Comparison of ENCODE assay signal across 8 mouse cellular contexts in the genomic region with DNA sequence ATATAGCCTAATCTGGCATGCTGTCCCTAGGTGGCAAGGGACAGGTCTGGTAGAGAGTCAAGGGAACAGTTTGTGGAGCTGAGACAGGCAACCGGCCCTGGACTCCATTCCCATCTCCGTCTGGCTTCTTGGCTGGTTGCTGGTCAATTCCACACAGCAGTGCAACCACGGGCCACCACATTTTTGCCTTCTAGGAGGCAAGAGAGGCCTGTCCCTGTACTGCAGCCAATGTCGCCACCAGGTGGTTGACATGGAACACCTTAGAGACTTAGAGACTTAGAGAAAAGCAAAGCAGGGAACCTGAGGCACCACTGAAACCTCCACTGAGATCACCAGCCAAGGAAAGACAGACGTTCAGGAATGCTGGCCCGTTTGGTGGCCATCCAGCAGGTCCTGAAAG. TPM values are rescaled to one million over a fixed set of nuclear protein-coding genes. Genes with fewer than 3 reads are reported as not detected.
DNase-seq lines count a peak whose midpoint lies in the region; ATAC-seq lines count a peak whose summit lies in the region.

No protein-coding gene starts in this region.

- no peak for ATAC-seq in erythroblast, adult 5-6 weeks (replicated peaks; ENCODE audit: low FRiP score, poor library complexity, severe bottlenecking)

- DNase-seq in adrenal gland, postnatal 36 days: peak; percentile 50 to 55
- DNase-seq in adrenal gland, adult 18-20 months (ENCODE audit: low spot score in 2 of 2): no peak
- DNase-seq in left cerebral cortex, adult 11 months (ENCODE audit: low spot score): peak; percentile 22
- no peak for DNase-seq in left cerebral cortex, adult 8-10 months (ENCODE audit: low spot score in 2 of 2)
- peak; percentile 20 for DNase-seq in brain, embryonic 18.5 days (ENCODE audit: low read depth, low spot score)
- peak; percentile 58 for DNase-seq in kidney, postnatal 14 days
- peak; percentile 22 for DNase-seq in lung, postnatal 36 days

RNA-seq across cellular contexts. Expression of gene Lamc3, which starts 2.3 kb away (rescaled TPM):
- 10 to 100 TPM; 13.7 to 20.1 TPM for total RNA-seq in adrenal gland, postnatal 36 days (2021)
- total RNA-seq in adrenal gland, adult 18-20 months (2021): 10 to 100 TPM; 14.3 to 15.4 TPM
- 1 to 10 TPM; 5.7 to 7.5 (median 6.6) TPM for total RNA-seq in left cerebral cortex, adult 8-10 months (2022)
- not detected in 2 replicates for total RNA-seq in erythroblast, adult 5-6 weeks (2015; ENCODE audit: low replicate concordance)
- not detected in 2 replicates for total RNA-seq in erythroblast, adult 5-6 weeks (2017; ENCODE audit: low replicate concordance)

RNA-seq across cellular contexts. Expression of gene Fibcd1, which starts 39.0 kb away (rescaled TPM):
- under 1 TPM in 1 of 2 experiments, not detected in 1; 0.07 TPM for total RNA-seq in adrenal gland, postnatal 36 days (2021)
- under 1 TPM in 1 of 2 experiments, not detected in 1; 0.06 TPM for total RNA-seq in adrenal gland, adult 18-20 months (2021)
- 1 to 10 TPM; 6.9 to 9.0 (median 7.4) TPM for total RNA-seq in left cerebral cortex, adult 8-10 months (2022)
- not detected in 2 replicates for total RNA-seq in erythroblast, adult 5-6 weeks (2015; ENCODE audit: low replicate concordance)
- total RNA-seq in erythroblast, adult 5-6 weeks (2017; ENCODE audit: low replicate concordance): not detected in 2 replicates

Comparison
In these comparisons a context has a peak if more than half of its experiments do, and no peak if none do; other contexts are left out.
1. DNase-seq: peak in adrenal gland, postnatal 36 days (2 of 2), left cerebral cortex, adult 11 months (single experiment), brain, embryonic 18.5 days (single experiment), kidney, postnatal 14 days (single experiment) and lung, postnatal 36 days (single experiment); none in adrenal gland, adult 18-20 months (0 of 2) and left cerebral cortex, adult 8-10 months (0 of 2).
2. RNA of gene Lamc3, which starts 2.3 kb away (total RNA-seq): 13.7 to 20.1 TPM in adrenal gland, postnatal 36 days, 14.3 to 15.4 TPM in adrenal gland, adult 18-20 months and 5.7 to 7.5 TPM in left cerebral cortex, adult 8-10 months; not detected in erythroblast, adult 5-6 weeks; every median in the first group is over 4 times any median in the second.
3. RNA of gene Fibcd1, which starts 39.0 kb away (total RNA-seq): 6.9 to 9.0 TPM in left cerebral cortex, adult 8-10 months; 0.07 TPM in adrenal gland, postnatal 36 days, 0.06 TPM in adrenal gland, adult 18-20 months and not detected in erythroblast, adult 5-6 weeks; every median in the first group is over 4 times any median in the second.